Mouse (Mus musculus) stomach, embryonic 15.5 days (tissue): ENCODE results near the gene Mllt6. TPM values are rescaled to one million over a fixed set of nuclear protein-coding genes. Genes with fewer than 3 reads are reported as not detected.
"Not testable (repeated sequence)": the region's sequence is repeated elsewhere in the genome, so short reads cannot be mapped to it uniquely, and the experiment has no call there.

Experiments used
- ATAC-seq: fragments of 200-750 bp; cut with Nextera tagmentation; 2 replicates; pipeline ENCODE4 v1.8.0; 2017; ENCODE audit warnings: low read depth, moderate number of reproducible peaks, moderate TSS enrichment; ENCODE audit not compliant: insufficient read depth, low FRiP score
- H3K27ac ChIP-seq: fragments of 300-500 bp; sonication (generic); 2 replicates; pipeline ENCODE4 v1.5.1; 2015; ENCODE audit warnings: mild to moderate bottlenecking, inconsistent platforms
- H3K27me3 ChIP-seq: fragments of 300-500 bp; sonication (generic); replicated peaks from 2 replicates; pipeline ENCODE4 v1.6.1; 2015; ENCODE audit warnings: inconsistent platforms
- H3K36me3 ChIP-seq: fragments of 300-500 bp; sonication (generic); 2 replicates; pipeline ENCODE4 v1.6.1; 2015; ENCODE audit warnings: inconsistent platforms
- H3K4me1 ChIP-seq: fragments of 300-500 bp; sonication (generic); 2 replicates; pipeline ENCODE4 v1.6.1; 2015; ENCODE audit warnings: inconsistent platforms
- H3K4me2 ChIP-seq: fragments of 300-500 bp; sonication (generic); 2 replicates; pipeline ENCODE4 v1.6.1; 2015; ENCODE audit warnings: mild to moderate bottlenecking, inconsistent platforms
- H3K4me3 ChIP-seq: fragments of 300-500 bp; sonication (generic); replicated peaks from 2 replicates; pipeline ENCODE4 v1.5.1; 2015; ENCODE audit warnings: inconsistent platforms
- H3K9ac ChIP-seq: fragments of 300-500 bp; sonication (generic); 2 replicates; pipeline ENCODE4 v1.6.1; 2015; ENCODE audit warnings: inconsistent platforms
- H3K9me3 ChIP-seq: fragments of 300-500 bp; sonication (generic); 2 replicates; pipeline ENCODE4 v1.6.1; 2016; ENCODE audit warnings: inconsistent platforms
- WGBS: fragments of 180-500 bp; shearing (Covaris S2); methylation state at CpG from one replicate; pipeline ENCODE4 v1.1.7; 2015; 5-methylcytosine and 5-hydroxymethylcytosine counted together
- polyA plus RNA-seq: library from polyadenylated mRNA; unstranded; fragments of >200 nt; fragmentation: Nextera tagmentation; extraction: Ambion mirVana; gene quantifications from 2 replicates; pipeline ENCODE4 v1.2.1, GENCODE M21; 2015

The Mllt6 gene
- polyA plus RNA-seq, 1 experiment from 2014 or later, result 2.2 TPM

DNA sequence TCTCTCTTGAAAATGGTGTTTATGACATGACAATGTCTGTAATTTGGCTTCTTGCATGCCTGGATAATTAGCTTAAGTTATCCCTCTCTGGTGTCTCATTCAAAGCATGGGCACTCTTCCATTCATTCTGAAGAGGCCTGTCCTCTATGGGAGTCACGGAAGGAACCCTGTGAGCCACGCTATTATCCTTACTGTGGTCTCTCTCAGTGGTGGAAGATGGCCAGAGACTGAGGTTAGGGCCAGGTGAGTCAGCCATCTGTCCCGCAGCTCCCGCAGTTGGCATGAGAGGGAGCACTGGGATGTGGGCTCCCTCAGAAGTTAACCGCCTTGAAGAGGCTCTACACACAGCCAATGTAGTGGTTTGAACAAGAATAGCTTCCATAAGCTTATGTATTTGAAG is 12.9 kb upstream of the Mllt6 start:
- no peak overlapping the region for H3K27ac ChIP-seq

DNA sequence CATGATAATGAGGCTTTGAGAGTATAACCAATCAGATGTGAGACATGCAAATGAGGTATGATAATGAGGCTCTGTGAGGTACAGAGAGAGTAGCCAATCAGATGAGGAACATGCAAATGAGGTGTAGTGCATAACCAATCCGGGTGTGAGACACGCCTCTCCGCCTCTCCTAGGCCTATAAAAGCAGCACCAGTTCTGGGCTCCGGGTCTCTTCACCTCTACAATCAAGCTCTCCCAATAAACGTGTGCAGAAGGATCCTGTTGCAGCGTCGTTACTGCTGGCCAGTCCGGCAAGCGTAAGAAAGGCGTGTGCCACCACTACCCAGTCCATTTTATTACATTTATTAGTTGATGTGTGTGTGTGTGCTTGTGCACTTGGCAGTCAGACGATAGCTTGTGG is 9.8 kb upstream of the Mllt6 start:
- not testable (repeated sequence) for H3K4me1 ChIP-seq, H3K27me3 ChIP-seq, H3K36me3 ChIP-seq, H3K4me2 ChIP-seq, ATAC-seq, H3K4me3 ChIP-seq, H3K9me3 ChIP-seq, H3K9ac ChIP-seq, H3K27ac ChIP-seq
- 89% methylated on average over 11 of the region's 11 CpGs for WGBS

More for the DNA sequence above, 12.9 kb upstream of the Mllt6 start:
- Histone ChIP-seq H3K4me2 (no peak overlapping the region), H3K27me3 (no peaks in the 10 kb centered on the region), H3K4me3 (no peak overlapping the region), H3K36me3 (no peaks in the 10 kb centered on the region), H3K9ac (no peak overlapping the region), H3K4me1 (no peaks in the 10 kb centered on the region), H3K9me3 (no peaks in the 10 kb centered on the region)
- no peak for ATAC-seq
- WGBS, result 68% methylated on average over 5 of the region's 5 CpGs

GRCm38 (mm10) chr11:97654210-97654609 is 9.0 kb upstream of the Mllt6 start:
- WGBS, result 90% methylated on average over 2 of the region's 2 CpGs
- no peak overlapping the region for H3K9ac ChIP-seq
- H3K27ac ChIP-seq, result no peak overlapping the region
- no peak for ATAC-seq
- H3K9me3 ChIP-seq, result no peaks in the 10 kb centered on the region
- H3K27me3 ChIP-seq, result no peaks in the 10 kb centered on the region
- no peak overlapping the region for H3K4me2 ChIP-seq
- H3K36me3 ChIP-seq, result no peaks in the 10 kb centered on the region
- H3K4me1 ChIP-seq, result 0 out of 2 replicates have a peak, but pooled peaks cover 3% of the 10 kb centered on the region
- H3K4me3 ChIP-seq, result no peak overlapping the region

- Histone ChIP-seq H3K27me3 (peaks cover under 1% of the 10 kb centered on the region; the same call in 1 of the 2 replicates), H3K4me1 (peaks cover 18% of the 10 kb centered on the region), H3K4me2 (no peak overlapping the region), H3K9me3 (no peaks in the 10 kb centered on the region), H3K36me3 (no peaks in the 10 kb centered on the region), H3K9ac (no peak overlapping the region), H3K4me3 (no peak overlapping the region), H3K27ac (no peak overlapping the region)
- no peak for ATAC-seq
- WGBS, result 79% methylated on average over 14 of the region's 14 CpGs
Measured at GRCm38 (mm10) chr11:97656269-97656971, 6.8 kb upstream of the Mllt6 start.

DNA sequence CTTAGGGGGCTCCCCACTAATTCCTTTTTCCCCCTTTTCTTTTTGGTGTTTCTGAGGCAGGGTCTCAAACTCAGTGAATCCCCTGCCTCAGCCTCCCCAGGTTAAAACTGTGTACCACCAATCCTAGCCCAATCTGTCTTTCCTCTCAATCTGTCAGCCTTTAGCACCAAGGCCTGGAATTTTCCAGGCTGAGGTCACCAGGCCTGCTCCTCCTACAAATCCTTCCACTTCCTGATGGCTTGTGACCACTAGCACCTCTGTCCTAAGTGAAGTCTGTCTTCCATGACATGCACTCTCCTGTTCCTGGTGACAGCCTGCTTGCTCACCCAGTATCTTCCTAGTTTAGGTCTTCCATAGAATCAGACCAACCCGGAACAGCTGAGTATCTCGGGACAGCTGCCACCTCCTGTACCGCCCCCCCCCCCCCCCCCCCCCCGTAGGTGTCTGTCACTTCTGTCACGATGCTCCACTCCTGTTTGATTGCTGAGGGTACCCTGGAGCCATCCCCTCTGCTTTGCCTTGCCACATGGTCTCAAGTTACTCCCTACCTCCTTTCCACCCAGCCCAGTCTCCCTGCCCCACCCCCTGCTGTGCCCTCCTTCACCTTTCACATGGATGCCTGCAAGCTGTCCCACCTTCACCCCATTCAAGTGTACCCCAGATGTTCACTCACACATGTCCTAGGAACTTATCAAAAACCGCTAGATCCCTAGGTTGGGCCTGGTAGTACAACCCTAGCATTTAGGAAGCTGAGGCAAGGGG is 5.8 kb upstream of the Mllt6 start:
- H3K4me2 ChIP-seq, result no peak overlapping the region
- no peaks in the 10 kb centered on the region for H3K36me3 ChIP-seq
- H3K27ac ChIP-seq, result no peak overlapping the region
- WGBS, result 42% methylated on average over 4 of the region's 6 CpGs
- H3K4me3 ChIP-seq, result no peak overlapping the region
- peaks cover 10% of the 10 kb centered on the region; the same call in 1 of the 2 replicates for H3K27me3 ChIP-seq
- H3K9me3 ChIP-seq, result no peaks in the 10 kb centered on the region
- no peak overlapping the region for H3K9ac ChIP-seq
- H3K4me1 ChIP-seq, result peaks cover 27% of the 10 kb centered on the region
- no peak for ATAC-seq

GRCm38 (mm10) chr11:97657967-97658366 is 5.2 kb upstream of the Mllt6 start:
- 90% methylated on average over 6 of the region's 6 CpGs for WGBS
- H3K9ac ChIP-seq, H3K9me3 ChIP-seq, ATAC-seq, H3K27me3 ChIP-seq, H3K36me3 ChIP-seq, H3K4me2 ChIP-seq, H3K4me3 ChIP-seq, H3K27ac ChIP-seq: not testable (repeated sequence)
- H3K4me1 ChIP-seq, result peaks cover 29% of the 10 kb centered on the region

GRCm38 (mm10) chr11:97658751-97659266 is 4.4 kb upstream of the Mllt6 start:
- peak overlapping the region; percentile 84 for H3K4me2 ChIP-seq
- no peaks in the 10 kb centered on the region for H3K9me3 ChIP-seq
- no peak overlapping the region for H3K27ac ChIP-seq
- ATAC-seq, result no peak
- no peaks in the 10 kb centered on the region for H3K36me3 ChIP-seq
- no peak overlapping the region for H3K9ac ChIP-seq
- H3K4me3 ChIP-seq, result peak overlapping the region; percentile 78
- peaks cover 10% of the 10 kb centered on the region; the same call in 1 of the 2 replicates for H3K27me3 ChIP-seq
- H3K4me1 ChIP-seq, result peaks cover 29% of the 10 kb centered on the region
- 56% methylated on average over 11 of the region's 11 CpGs for WGBS

- peak overlapping the region; percentile 86 for H3K27ac ChIP-seq
- H3K4me2 ChIP-seq, result peak overlapping the region; percentile 84
- no peaks in the 10 kb centered on the region for H3K9me3 ChIP-seq
- H3K4me1 ChIP-seq, result peaks cover 33% of the 10 kb centered on the region
- H3K4me3 ChIP-seq, result peak overlapping the region; percentile 78
- peak overlapping the region; percentile 81 for H3K9ac ChIP-seq
- WGBS, result 10% methylated on average over 13 of the region's 13 CpGs
- no peaks in the 10 kb centered on the region for H3K36me3 ChIP-seq
- peaks cover 10% of the 10 kb centered on the region; the same call in 1 of the 2 replicates for H3K27me3 ChIP-seq
- no peak for ATAC-seq
Measured at GRCm38 (mm10) chr11:97659267-97659989, 3.8 kb upstream of the Mllt6 start.

- peak; percentile 79 for ATAC-seq
- under 1% methylated on average over 70 of the region's 78 CpGs for WGBS
Measured at GRCm38 (mm10) chr11:97659990-97660714, 3.1 kb upstream of the Mllt6 start.

DNA sequence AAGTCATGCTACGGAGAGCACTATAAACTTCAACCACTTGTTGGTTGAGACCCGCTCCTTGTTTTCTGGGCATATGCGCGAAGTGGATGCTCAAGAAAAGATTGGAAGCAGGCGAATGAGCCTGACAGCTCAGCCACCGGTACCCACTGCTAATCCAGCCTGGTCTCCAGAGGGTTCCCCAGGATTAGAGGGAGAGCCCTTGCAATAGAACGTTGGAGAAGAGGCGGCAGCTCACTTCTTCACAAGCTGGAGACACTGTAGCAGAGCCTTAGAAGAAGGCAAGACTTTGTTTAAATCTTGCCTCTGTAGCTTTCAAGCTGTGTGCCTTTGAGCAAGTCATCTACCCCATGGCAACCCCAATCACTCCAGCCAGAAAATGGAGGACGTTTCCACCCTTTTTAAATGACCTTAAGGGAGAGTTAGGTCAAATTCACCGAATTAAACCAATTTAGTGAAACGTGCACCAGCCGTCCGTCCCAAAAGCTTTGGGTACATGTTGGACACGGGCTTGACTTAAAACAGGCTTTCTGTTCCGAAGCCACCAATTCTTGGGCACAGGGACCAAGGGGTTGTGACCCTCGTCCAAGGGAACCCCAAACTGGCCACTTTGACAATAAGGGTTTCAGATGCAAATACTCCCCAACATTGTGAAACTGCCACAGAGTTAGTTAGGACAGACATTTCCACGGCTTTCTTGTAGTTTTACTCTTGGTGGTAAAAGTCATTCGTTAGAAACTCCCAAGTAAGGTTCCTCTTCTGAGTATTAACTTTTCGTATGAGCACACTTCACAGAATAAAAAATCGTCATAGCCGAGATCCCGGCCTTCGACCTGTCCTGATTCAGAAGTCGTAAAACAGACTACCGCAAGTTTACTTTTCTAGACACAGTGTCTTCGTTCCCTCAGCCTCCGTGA is 2.2 kb upstream of the Mllt6 start:
- Histone ChIP-seq H3K27me3 (peaks cover 10% of the 10 kb centered on the region; the same call in 1 of the 2 replicates), H3K9ac (peak overlapping the region; percentile 25; the same call in 1 of the 2 replicates), H3K4me1 (peaks cover 37% of the 10 kb centered on the region), H3K9me3 (no peaks in the 10 kb centered on the region), H3K4me2 (peak overlapping the region; percentile 84), H3K4me3 (peak overlapping the region; percentile 78), H3K36me3 (peaks cover 8% of the 10 kb centered on the region; the same call in 1 of the 2 replicates), H3K27ac (peak overlapping the region; percentile 90)
- WGBS, result 6% methylated on average over 27 of the region's 27 CpGs
- no peak for ATAC-seq

More at GRCm38 (mm10) chr11:97659990-97660714, 3.1 kb upstream of the Mllt6 start:
- Histone ChIP-seq H3K4me2 (peak overlapping the region; percentile 84), H3K27ac (peak overlapping the region; percentile 86), H3K9ac (peak overlapping the region; percentile 81), H3K4me3 (peak overlapping the region; percentile 78), H3K9me3 (no peaks in the 10 kb centered on the region), H3K36me3 (no peaks in the 10 kb centered on the region), H3K27me3 (peaks cover 10% of the 10 kb centered on the region; the same call in 1 of the 2 replicates), H3K4me1 (peaks cover 37% of the 10 kb centered on the region)
